Mouse (Mus musculus) heart, postnatal 36 days (tissue): ENCODE data around the gene Gm49661. TPM values are rescaled to one million over a fixed set of nuclear protein-coding genes. Genes with fewer than 3 reads are reported as not detected.

Experiments
- DNase-seq, 2 experiments: peaks; one replicate each; pipeline ENCODE4 v3.0.0; 2021 to 2022
- intact Hi-C: fragments of 180-260 bp; cut with DNase I; formaldehyde crosslinking; loops from one replicate; pipeline ENCODE4 v1.15.1; 2025
- microRNA-seq, 2 experiments: library from miRNA; unstranded; fragments of <30 nt; microRNA quantifications; one replicate each; pipeline ENCODE4 v1.2.0; 2021; ENCODE audit warnings: borderline number of aligned reads in 2 of 2
- total RNA-seq, 2 experiments: library from RNA; stranded (reverse); gene quantifications; 2 replicates each; pipeline ENCODE4 v1.2.3; 2021

The Gm49661 gene
- total RNA-seq, 2 experiments from 2014 or later, result 1.0 TPM; not detected in 1

DNA sequence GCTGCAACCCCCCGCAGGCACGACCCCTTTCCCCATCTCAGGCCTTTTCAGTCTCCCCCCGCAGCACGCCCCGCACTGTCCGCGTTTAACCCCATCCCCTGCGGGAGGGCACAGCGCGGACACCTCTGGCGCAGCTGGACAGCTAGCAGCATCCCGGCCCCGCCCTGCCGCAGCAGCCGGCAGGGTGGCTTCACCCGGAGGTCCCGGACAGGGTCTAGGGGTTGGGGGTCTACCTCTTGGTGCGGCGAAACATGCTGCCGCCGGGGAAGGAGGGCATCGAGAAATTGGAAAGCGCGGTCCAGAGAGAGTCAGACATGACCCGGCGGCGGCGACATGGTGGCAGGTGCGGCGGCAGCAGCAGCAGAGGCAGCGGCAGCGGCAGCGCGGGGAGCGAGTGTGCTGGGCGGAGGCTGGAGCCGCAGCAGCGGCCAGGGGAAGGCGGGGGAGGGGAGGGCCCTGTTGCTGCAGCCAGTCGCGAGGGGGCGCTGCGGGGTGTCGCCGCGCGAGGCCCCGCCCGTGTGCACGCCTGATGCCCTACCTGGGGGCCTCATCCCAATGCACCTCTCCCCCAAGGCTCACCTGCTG lies 32.2 kb downstream of the Gm49661 start, which contains the start of gene Mast1:
Mast1 (minus strand) TSS at position 398 of the 585 bp plus-strand sequence.
- intact Hi-C loops, result no loop called here
- DNase-seq, result peak; percentile 49 to 50

DNA sequence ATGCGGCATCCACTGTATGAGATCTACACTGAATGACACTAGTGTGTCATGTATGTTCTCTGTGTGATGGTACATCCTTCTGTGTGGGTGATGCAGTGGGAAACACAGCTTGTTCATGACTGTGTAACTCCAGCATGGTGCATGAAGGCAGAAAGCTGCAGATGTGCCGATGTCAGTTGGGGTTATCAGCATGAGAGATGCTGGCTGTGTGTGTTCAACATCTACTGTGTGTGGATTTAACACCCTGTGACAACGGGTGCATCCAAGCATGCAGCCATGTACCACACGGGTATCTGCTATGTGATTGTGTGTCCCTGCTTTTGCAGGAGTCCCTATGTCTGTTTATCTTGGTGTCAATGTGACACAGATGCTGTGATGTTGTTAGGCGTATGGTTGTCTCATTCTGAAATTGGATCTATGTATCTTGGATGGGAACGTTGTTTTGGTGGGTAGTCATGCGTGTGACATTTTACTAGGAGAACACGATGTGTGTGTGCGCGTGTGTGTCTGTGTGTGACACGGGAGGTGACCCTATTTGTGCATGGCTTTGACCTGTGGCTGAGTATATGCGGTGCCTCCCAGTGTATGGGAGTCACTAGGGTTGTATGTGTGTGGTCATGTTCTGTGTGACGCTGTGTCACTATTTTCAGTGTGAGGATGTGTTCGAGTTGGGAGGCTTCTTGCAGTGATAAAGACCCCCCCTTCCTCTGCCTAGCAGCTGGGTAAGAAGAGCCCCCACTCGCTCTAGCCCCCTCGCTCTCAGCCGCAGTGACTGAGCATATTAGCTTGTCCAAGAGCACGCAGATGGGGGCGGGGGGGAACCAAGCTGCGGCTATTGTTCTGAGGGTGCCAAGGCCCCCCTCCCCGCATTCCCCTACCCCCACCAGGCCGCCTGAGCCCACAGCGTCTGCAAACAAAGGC lies 32.9 kb downstream of the Gm49661 start:
- intact Hi-C loops, result no loop called here
- no peak for DNase-seq

DNA sequence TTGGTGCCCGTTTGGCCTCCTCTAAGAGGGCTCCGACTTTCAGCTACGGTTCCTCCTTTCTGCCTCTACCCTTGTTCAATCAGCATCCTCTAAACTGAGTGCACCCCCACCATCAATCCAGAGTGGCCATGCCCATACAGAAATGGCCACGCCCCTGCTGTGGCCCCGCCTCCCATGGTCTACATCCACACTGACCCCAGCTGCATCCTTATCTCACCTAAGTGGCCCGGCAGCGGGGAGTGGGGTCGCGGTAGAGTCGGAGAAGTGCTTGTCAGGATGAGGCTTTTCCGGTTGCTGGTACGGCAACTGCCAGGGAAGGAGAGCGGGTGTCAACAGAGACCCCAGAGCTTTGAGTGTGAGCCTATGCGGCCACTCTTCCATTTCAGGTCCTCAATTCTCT lies 33.7 kb downstream of the Gm49661 start:
- DNase-seq, result no peak
- intact Hi-C loops, result no loop called here

DNA sequence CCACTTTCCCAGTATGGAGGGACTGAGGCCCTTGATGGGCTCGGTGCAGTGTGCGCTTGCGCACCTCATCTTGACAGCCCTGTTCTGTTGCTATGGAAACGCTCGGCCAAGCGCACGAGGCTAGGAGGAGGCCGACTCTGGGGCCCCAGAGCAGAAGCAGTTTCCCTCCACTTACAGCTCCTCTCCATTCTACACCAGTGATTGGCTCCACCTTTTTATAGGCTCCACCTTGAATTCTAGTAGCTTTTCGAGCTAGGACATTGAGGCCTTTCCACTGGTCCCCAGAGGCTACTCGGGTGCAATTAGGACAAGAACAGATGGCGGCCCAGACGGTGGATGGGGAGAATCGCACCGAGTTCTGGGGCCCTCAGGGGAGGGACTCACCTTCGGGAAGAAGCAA lies 34.4 kb downstream of the Gm49661 start:
- no peak for DNase-seq
- intact Hi-C loops, result no loop called here

DNA sequence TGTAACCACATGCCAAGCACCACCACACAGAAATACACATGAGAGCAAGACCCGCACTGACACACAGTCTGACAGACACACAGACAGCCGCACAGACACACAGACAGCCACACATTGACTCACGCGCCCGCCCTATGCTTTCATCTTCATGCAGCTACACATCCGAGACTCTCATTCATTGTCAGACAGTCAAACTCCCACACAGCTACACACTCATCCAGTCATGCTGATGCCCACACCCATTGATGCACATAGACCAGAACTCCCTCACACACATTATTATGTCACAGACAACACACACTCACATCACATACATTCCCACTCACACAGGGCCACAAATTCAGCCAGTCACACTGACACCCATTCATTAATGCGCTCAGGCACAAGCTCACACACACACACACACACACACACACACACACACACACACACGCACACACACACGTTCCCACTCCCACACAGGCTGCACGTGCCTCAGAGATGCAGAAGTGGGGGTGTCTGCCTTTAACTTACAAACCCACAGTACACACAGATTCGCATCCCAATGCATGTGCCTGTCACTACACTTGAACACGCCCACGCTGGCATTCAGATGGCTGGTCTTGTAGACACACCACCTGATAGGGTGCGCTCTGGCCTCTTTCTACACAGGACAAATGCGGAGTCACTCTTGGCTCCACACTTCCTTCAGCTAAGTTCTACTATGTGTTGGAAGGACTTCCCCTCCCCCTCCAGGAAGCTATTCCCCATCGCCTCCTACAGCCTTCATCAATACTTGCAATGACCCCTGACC lies 35.3 kb downstream of the Gm49661 start:
- no peak for DNase-seq
- intact Hi-C loops, result no loop called here

DNA sequence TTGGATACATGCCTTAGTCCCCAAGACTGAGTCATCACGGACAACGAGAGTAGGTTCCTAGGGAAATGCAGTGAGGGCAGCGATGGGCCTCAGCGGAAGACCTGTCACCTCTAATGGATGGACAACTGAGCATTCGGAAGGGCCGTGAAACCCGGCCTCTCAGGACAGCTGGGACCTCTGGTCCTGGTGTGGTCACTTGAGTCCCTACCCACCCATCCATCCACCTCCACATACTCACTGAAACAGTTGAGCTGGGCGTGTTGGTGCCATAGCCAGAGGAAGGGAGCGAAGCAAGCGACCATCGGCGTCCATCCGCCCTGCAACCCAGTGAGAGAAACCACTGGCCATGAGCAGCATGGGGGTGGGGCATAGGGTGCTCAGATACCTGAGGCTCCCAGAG lies 38.7 kb downstream of the Gm49661 start:
- DNase-seq, result no peak
- intact Hi-C loops, result no loop called here

DNA sequence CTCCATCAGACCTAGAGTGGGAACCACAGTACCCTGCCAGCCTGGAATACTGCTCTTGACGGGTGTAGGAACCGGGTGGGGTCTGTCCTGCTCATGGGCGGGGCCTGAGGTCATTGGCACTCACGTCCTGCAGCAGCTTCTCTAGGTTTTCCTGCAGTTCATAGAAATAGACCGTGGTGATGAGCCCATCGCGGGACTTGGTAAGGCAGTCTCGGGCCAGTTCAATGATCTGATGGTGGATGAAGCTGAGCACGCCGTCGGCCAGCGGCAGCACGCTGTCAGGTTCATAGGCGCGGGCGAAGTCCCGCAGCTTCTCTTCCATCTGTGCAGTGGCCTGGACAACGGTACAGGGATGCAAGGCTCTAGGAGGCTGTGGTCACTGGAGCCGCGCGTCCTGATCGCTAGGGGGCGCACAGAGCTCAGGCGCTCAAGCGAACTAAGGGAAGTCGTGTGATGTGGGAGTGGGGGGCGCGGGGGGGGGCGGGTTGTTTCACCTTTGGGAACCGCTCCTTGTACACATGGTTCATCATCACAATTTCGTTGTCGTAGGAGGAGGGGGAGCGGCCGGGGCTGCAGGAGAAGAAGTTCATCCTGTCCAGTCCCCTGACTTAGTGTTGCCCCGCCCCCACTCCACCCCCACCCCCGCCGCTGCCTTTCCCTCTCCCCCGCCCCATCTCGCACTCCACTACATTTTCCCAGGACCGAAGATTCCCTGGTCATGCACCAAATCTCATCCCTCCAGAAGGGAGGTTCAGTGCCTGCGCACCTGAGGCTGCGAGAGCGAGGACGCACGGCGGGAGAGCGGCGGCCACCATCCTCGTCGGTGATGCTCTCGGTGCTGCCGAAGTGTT lies 40.6 kb downstream of the Gm49661 start:
- intact Hi-C loops, result loop anchor here (1.0 to 5.0 kb wide), 2 partner anchors 34 to 67 kb away; no protein-coding TSS in a partner anchor
- DNase-seq, result peak; percentile 65 to 75

DNA sequence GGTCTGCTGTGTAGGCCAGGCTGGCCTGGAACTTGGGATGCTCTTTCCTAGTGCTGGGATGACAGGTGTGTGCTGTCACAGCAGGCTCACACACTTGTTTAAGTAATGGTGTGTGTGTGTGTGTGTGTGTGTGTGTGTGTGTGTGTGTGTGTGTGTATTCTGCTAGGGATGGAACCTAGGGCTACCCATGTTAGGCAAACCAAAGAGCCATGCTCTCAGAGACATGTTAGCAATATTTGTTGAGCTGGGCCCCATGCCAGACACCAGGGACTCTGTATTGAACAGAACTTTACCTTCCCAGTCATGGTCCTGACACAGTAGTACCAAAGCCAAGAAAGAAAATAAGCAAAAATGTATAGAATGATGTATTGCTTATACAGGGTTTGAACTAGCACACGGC lies 41.7 kb downstream of the Gm49661 start:
- no peak for DNase-seq
- intact Hi-C loops, result loop anchor here (5.0 kb wide), 1 partner anchor 35 kb away; no protein-coding TSS in a partner anchor

DNA sequence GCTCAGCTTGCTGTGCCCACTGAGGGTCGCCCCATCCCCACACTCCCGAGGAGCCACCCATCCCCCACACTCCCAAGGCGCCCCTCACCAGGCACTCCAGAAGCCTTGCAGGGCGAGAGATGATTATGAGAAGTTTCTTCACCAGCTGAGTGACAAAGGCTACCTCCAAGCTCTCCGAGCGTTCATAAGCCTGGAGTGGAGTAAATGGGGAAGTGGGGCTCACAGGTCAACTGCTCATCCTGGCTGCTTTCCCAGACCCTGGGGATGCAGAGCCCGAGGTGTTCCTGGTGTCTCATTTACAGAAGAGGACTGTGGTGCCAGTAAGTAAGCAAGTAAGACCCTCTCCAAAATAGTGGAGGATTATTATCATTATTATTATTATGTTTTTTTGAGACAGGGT lies 43.7 kb downstream of the Gm49661 start:
- intact Hi-C loops, result loop anchor here (5.0 kb wide), 1 partner anchor 37 kb away; no protein-coding TSS in a partner anchor
- DNase-seq, result no peak

DNA sequence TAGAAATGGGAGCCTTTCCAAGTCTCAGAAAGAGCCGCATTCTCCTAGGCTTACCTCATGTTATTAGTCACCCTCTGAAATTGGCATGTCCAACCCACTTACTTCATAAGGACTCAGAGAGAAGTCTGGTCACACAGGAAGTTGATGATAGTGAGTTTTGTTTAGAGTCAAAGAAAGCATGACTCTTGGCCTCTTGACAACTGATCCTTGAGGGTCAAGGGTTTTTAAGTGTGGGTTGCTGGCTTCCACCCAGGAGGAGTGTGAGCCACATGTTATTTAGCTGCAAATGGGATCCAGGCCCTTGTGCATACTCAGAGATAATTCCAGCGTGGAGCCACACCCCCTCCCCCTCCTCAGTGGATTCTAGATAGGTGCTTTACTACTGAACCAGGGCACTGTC lies 47.6 kb downstream of the Gm49661 start:
- DNase-seq, result no peak
- intact Hi-C loops, result no loop called here

DNA sequence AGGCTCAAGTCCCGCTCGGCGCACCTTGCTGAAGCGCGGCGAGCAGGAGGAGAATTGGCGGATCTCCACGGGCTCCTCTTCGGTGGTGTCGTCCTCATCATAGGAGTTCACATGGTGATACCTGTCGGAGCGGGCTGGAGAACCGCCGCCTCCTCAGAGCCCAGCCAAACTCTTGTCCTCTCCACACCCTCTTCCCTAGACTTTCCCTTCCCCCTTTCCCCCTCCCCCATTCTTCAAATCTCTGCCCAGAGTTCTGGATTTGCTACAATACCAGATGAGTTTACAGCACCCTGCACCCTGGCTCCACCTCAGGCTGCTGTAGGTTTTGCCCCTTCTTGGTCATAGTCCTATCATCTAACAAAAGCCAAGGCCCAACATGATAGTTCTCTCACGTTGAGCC lies 50.6 kb downstream of the Gm49661 start:
- intact Hi-C loops, result no loop called here
- DNase-seq, result no peak

DNA sequence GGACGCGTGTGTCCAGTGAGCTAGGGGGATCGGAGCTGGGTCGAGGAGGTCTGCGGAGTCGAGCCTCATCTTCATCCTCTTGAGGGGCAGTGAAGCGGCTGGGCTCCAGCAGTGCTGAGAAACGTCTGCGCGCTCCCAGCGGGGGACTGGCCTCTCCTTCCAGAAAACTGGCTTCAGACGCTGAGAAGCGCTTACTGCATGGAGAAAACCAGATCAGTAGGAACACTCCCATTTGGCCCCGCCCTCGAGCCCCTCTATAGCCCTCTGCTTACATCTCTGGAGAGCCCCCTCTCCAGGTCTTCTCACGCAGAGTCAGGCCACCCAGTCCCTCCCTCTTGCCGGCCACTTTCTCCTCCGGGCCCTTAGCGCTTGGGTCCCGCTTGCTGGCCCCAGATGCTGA lies 51.5 kb downstream of the Gm49661 start:
- no peak for DNase-seq
- intact Hi-C loops, result no loop called here

Small RNA genes within 50 kb of the gene (microRNA-seq; reads per million reads assigned to microRNA genes)
- 0 reads per million in 2 experiments for gene Gm24197

Other genes starting within 250 kb of the Gm49661 start
- gene G430095P16Rik, start 246.4 kb downstream of the Gm49661 start, total RNA-seq, result under 1 TPM in 1 of 2 experiments, not detected in 1; 0.44 TPM
- gene Nfix, start 169.1 kb downstream of the Gm49661 start, total RNA-seq, result 100 to 1,000 TPM; 279 to 296 TPM
- 1 to 10 TPM; 9.3 to 9.9 TPM for gene Dand5, start 146.6 kb downstream of the Gm49661 start, total RNA-seq
- 10 to 100 TPM; 28.5 to 29.5 TPM for gene Gadd45gip1, start 137.9 kb downstream of the Gm49661 start, total RNA-seq
- 10 to 100 TPM; 84.0 to 87.4 TPM for gene Rad23a, start 128.8 kb downstream of the Gm49661 start, total RNA-seq
- 100 to 1,000 TPM; 337 to 380 TPM for gene Calr, start 122.5 kb downstream of the Gm49661 start, total RNA-seq
- gene Farsa, start 112.4 kb downstream of the Gm49661 start, total RNA-seq, result 10 to 100 TPM; 23.1 TPM
- gene Syce2, start 97.3 kb downstream of the Gm49661 start, total RNA-seq, result 1 to 10 TPM; 3.8 to 4.1 TPM
- 10 to 100 TPM; 71.3 to 77.2 TPM for gene Gcdh, start 75.5 kb downstream of the Gm49661 start, total RNA-seq
- not detected for gene Klf1, start 67.5 kb downstream of the Gm49661 start, total RNA-seq
- gene Dnase2a, start 60.9 kb downstream of the Gm49661 start, total RNA-seq, result 10 to 100 TPM in 1 of 2 experiments, 1 to 10 TPM in 1; 7.3 to 11.7 TPM
- under 1 TPM; 0.11 to 0.14 TPM for gene Mast1, start 32.1 kb downstream of the Gm49661 start, total RNA-seq
- not detected for gene Rtbdn, start 22.4 kb downstream of the Gm49661 start, total RNA-seq
- 100 to 1,000 TPM; 633 to 676 TPM for gene Prdx2, start 154 bp upstream of the Gm49661 start, total RNA-seq
- gene Rnaseh2a, start 334 bp upstream of the Gm49661 start, total RNA-seq, result 10 to 100 TPM; 48.6 to 56.7 TPM
- gene Junb, start 9.3 kb upstream of the Gm49661 start, total RNA-seq, result 10 to 100 TPM; 14.9 to 26.9 TPM
- gene Hook2, start 21.2 kb upstream of the Gm49661 start, total RNA-seq, result 1 to 10 TPM; 2.7 to 2.9 TPM
- gene Best2, start 45.1 kb upstream of the Gm49661 start, total RNA-seq, result not detected
- 10 to 100 TPM; 66.2 to 69.8 TPM for gene Asna1, start 55.8 kb upstream of the Gm49661 start, total RNA-seq
- 10 to 100 TPM; 80.7 to 84.2 TPM for gene Trir, start 57.4 kb upstream of the Gm49661 start, total RNA-seq
- 10 to 100 TPM; 28.1 to 35.1 TPM for gene Tnpo2, start 67.5 kb upstream of the Gm49661 start, total RNA-seq
- 1 to 10 TPM; 3.4 to 4.3 TPM for gene Fbxw9, start 90.6 kb upstream of the Gm49661 start, total RNA-seq
- not detected for gene Gm5741, start 98.5 kb upstream of the Gm49661 start, total RNA-seq
- gene Dhps, start 102.3 kb upstream of the Gm49661 start, total RNA-seq, result 10 to 100 TPM; 27.0 to 27.4 TPM
- gene Wdr83os, start 111.3 kb upstream of the Gm49661 start, total RNA-seq, result 10 to 100 TPM; 37.4 to 42.2 TPM
- 10 to 100 TPM; 33.3 to 34.2 TPM for gene Wdr83, start 111.9 kb upstream of the Gm49661 start, total RNA-seq
- gene Man2b1, start 113.8 kb upstream of the Gm49661 start, total RNA-seq, result 10 to 100 TPM; 31.0 to 31.3 TPM
- 1 to 10 TPM; 2.0 to 2.4 TPM for gene Zfp791, start 153.7 kb upstream of the Gm49661 start, total RNA-seq
- gene Cks1brt, start 182.5 kb upstream of the Gm49661 start, total RNA-seq, result not detected